Mouse (Mus musculus): ENCODE measurements around the gene Golph3l.

DNA sequence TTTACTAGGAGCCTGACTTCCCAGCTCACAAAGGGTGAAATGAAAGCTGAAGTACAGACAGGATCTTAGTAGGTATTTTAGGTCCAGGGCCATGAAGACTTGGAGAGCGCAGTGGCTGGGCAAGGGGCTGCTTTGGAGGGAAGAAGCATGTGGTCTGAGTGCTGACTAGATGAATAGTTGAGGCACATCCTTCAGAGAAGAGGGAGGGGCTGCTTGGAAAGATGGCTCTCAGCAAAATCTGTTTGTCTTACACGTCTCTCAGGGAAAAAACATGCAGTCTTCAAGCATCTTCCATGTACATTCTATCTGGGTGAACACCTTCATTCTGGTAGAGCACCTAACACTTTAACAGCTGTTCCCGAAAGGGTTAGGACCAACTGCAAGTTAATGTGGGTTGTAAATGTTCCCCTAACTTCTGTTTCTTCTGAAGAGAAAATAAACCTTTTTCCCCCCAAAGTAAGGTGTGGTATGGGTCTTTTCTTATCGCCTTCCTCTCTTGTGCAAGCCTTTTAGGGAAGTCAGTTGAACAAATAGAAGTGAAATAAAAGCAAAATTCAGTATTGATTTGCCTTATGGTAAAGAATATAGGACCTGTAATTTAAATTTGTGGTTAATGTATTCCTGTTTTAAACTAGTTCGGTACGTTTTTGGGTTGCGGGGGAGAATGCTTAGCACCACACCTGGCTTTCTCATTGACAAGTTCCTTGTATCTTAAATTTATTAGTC lies 74.2 kb downstream of the Golph3l start:
- TF ChIP-seq POLR2A (IDR thresholded peaks at IDR 0.05; ENCODE audit: extremely low read depth, insufficient read depth, low read length) (no peak), CTCF (IDR thresholded peaks at IDR 0.05; ENCODE audit: extremely low read depth, insufficient read depth, low read length) (no peak)

All from cortical plate, adult 2 months (tissue).